ENCODE assay signal across 10 mouse cellular contexts in the genomic region with DNA sequence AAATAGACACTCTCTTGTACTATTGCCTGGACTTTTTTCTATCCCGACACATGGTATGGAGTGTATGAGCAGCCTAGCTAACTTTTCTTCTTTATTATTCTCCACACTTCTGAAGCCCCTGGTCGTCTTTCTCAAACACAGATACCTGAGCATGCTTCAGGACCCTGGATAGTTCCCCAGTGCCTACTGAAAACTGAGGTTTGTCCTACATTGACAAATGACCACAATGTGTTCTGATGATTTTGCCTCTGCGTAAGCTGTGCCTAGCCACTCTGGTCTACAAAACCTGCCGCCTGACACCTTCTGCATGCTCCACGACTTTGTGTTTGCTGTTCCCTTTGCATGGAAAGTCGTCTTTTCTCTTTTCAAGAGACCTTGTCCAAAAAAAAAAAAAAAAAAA. TPM values are rescaled to one million over a fixed set of nuclear protein-coding genes. Genes with fewer than 3 reads are reported as not detected.
A peak's percentile ranks its signal among the peaks of the same experiment; 100 is the strongest.
DNase-seq lines count a peak whose midpoint lies in the region.
"Had no signal": no experiment of that assay in that cellular context is flagged by ENCODE, and none has a peak within 500 bp of the region (broad histone marks: within the 10 kb centered on the region; RNA-seq: fewer than 3 reads in every experiment).

No protein-coding gene starts in this region.

- DNase-seq in heart, postnatal 14 days, result peak; percentile 2 to 21
- DNase-seq in heart, adult 8-10 months (ENCODE audit: low spot score), result no peak
- DNase-seq in ovary, postnatal 14 days (ENCODE audit: low spot score), result peak; percentile 13
- DNase-seq in ovary, postnatal 36 days (ENCODE audit: low spot score), result no peak
- DNase-seq in embryo, embryonic 11 days, result peak; percentile 73
- DNase-seq in retina, embryonic 14.5 days (ENCODE audit: low spot score), result peak; percentile 69
- DNase-seq in frontal cortex, postnatal 36 days (ENCODE audit: low spot score in 2 of 2), result no peak
- no peak for DNase-seq in right cerebral cortex, adult 2 months (ENCODE audit: low spot score in 2 of 2)
- DNase-seq: adrenal gland, adult 2 months; cerebellum, postnatal 14 days had no signal

- intact Hi-C loops in heart, postnatal 14 days (cut with DNase I), result no loop called here

RNA-seq across cellular contexts. Expression of gene Tph2, which starts 41.2 kb away (rescaled TPM):
- total RNA-seq in heart, postnatal 14 days (2021), result not detected
- total RNA-seq in heart, adult 8-10 months (2022), result not detected
- total RNA-seq: adrenal gland, adult 2 months had no signal

Comparison
In these comparisons a context has a peak if more than half of its experiments do, and no peak if none do; other contexts are left out.
1. DNase-seq: peak in heart, postnatal 14 days (2 of 2), ovary, postnatal 14 days (single experiment), embryo, embryonic 11 days (single experiment) and retina, embryonic 14.5 days (single experiment); none in heart, adult 8-10 months (single experiment), ovary, postnatal 36 days (single experiment), frontal cortex, postnatal 36 days (0 of 2) and right cerebral cortex, adult 2 months (0 of 2).